Mouse (Mus musculus): ENCODE data around the gene Prrc2a.

DNA sequence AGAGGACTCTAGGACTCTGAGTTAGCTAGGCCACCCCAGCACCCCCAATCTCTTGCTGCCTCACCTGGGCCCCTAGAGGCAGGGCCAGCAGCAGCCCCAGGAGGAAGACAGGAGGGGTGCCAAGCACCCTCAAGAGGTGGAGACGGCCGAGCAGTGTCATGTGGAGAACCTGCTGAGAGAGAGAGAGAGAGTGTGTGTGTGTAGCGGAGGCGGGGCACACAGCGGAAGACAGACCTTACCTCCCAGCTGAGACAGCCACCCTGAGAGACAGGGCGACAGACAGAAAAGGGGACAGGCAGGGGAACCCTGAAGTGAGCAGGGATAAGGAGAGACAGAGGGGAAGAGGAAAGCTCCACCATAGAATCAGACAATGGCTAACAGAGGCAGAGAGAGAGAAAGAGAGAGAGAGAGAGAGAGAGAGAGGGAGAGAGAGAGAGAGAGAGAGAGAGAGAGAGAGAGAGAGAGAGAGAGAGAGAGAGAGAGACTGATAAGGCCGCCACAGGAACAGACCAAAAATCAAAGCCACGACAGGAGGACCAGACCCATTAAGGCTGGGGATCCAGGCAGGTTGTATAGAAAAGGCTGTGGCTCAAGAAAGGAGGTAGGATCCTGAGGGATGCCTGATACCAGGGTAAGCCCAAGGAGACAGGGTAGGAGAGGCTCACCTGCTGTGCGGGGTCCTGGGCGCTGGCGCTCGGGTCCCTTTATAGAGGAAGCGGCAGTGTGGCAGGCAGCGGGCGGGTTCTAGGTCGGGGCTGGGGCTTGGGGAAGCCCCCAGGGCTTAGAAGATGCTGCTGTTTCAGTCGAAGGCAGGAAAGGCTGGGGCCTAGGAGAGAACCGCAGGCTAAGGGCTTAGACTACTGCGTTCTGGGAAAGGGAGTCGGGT, 40.0 kb upstream of the Prrc2a start, which contains the start of gene Lta:
- TF ChIP-seq POLR2A (IDR thresholded peaks at IDR 0.05; ENCODE audit: borderline replicate concordance, extremely low read depth, low read depth, low read length), result no peak
- no peak for TF ChIP-seq CTCF (IDR thresholded peaks at IDR 0.05; ENCODE audit: insufficient read depth, low read length)
